Mouse (Mus musculus): ENCODE results near the gene A830005F24Rik. TPM values are rescaled to one million over a fixed set of nuclear protein-coding genes. Genes with fewer than 3 reads are reported as not detected.

Gene A830005F24Rik
- total and polyA plus RNA-seq, 3 experiments: 1.8 to 2.8 (median 2.7) TPM

DNA sequence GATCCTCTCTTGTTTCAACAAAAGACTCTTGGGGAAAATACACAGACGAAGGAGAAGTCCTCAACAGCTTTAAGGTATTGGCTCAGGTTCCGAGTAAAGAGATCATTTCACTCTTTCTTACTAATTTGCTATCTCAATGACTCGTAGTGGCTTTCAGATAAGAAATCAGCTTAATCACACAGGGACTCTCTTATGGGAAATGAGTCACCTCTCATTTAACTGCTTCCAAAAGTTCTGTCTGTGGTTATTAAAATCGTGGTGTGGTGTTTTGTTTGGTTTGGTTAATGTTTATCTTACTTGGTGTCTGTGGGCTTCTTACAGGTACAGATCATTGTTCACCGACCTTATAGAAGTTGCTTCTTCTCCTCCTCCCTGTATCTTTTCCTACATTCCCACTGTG lies 10.9 kb upstream of the A830005F24Rik start:
- dilution Hi-C loops (cut with MboI; ENCODE audit: extremely low pct_ligation_motif_present, extremely low pct_unique_long_range_greater_than_20kb, low sequenced_read_pairs): no loop called here

DNA sequence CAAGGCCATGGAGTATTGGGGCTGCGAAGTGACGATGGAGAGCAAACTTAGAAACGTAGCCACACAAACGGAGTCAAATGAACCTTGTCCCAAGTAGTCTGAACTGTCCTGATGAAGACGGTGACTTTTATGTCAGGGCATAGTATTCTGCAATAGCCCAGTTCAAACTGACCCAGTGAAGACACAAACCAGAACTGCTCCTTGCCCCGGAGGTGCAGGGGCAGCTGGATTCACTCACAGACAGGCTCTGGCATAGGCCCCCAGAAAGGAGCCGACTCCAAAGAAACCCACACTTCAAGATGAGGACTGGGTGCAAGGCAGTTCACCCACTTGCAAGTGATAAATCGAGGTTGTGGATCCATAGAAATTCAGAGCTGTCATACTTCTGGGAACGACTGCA lies 4.7 kb upstream of the A830005F24Rik start:
- no peaks in the 10 kb centered on the region for H3K79me2 ChIP-seq (replicated peaks; ENCODE audit: control insufficient read depth, extremely low read depth, insufficient read depth, poor library complexity, severe bottlenecking)
- H3K4me1 ChIP-seq (ENCODE audit: control insufficient read depth in 1 of 2, insufficient read depth in 2 of 2): peaks cover 0 to 11% of the 10 kb centered on the region in 2 experiments; a peak in 2 of 4 replicates
- no peak overlapping the region for H3K4me3 ChIP-seq (replicated peaks in 1 of 3; ENCODE audit: low read depth in 2 of 3, low read length in 2 of 3, poor library complexity in 1 of 3)
- TF ChIP-seq USF2 (conservative IDR thresholded peaks at IDR 0.05; ENCODE audit: low read depth, low read length): no peak
- TF ChIP-seq RAD21 (IDR thresholded peaks at IDR 0.05; ENCODE audit: low read depth, low read length): no peak
- no peak for TF ChIP-seq HCFC1 (IDR thresholded peaks at IDR 0.05; ENCODE audit: low read depth, low read length)
- TF ChIP-seq UBTF (IDR thresholded peaks at IDR 0.05; ENCODE audit: low read depth, low read length): no peak
- TF ChIP-seq IRF4 (IDR thresholded peaks at IDR 0.05; ENCODE audit: low read depth, low read length): no peak
- TF ChIP-seq EP300 (IDR thresholded peaks at IDR 0.05; ENCODE audit: low read length): no peak
- TF ChIP-seq CHD1 (IDR thresholded peaks at IDR 0.05; ENCODE audit: low read depth, low read length): no peak
- TF ChIP-seq JUND (conservative IDR thresholded peaks at IDR 0.05; ENCODE audit: low read depth, low read length): no peak
- TF ChIP-seq ZNF384 (IDR thresholded peaks at IDR 0.05; ENCODE audit: low read depth, low read length): no peak
- no peak for TF ChIP-seq SMC3 (IDR thresholded peaks at IDR 0.05; ENCODE audit: low read depth, low read length)
- TF ChIP-seq ZMIZ1 (IDR thresholded peaks at IDR 0.05; ENCODE audit: low read depth, low read length): no peak
- TF ChIP-seq SIN3A (IDR thresholded peaks at IDR 0.05; ENCODE audit: low read length): no peak
- no peak for TF ChIP-seq CTCF (conservative IDR thresholded peaks at IDR 0.05 in 1 of 2, IDR thresholded peaks at IDR 0.05 in 1 of 2; ENCODE audit: low read depth in 2 of 2, low read length in 2 of 2)
- TF ChIP-seq MAX (IDR thresholded peaks at IDR 0.05; ENCODE audit: low read length): no peak
- TF ChIP-seq BHLHE40 (IDR thresholded peaks at IDR 0.05; ENCODE audit: low read depth, low read length): no peak
- TF ChIP-seq TCF12 (IDR thresholded peaks at IDR 0.05; ENCODE audit: low read depth, low read length): no peak
- no peak for TF ChIP-seq USF1 (IDR thresholded peaks at IDR 0.05; ENCODE audit: low read depth, low read length)
- TF ChIP-seq ZKSCAN1 (IDR thresholded peaks at IDR 0.05; ENCODE audit: borderline replicate concordance, low read depth, low read length): no peak
- no peak for TF ChIP-seq MEF2A (IDR thresholded peaks at IDR 0.05; ENCODE audit: borderline replicate concordance, low read depth, low read length)
- H3K36me3 ChIP-seq (replicated peaks in 1 of 2; ENCODE audit: control insufficient read depth in 1 of 2, insufficient read depth in 1 of 2, low read length in 1 of 2): peaks cover 14 to 44% of the 10 kb centered on the region in 2 experiments
- DNase-seq (ENCODE audit: extremely low read depth): no peak
- no peaks in the 10 kb centered on the region for H3K27me3 ChIP-seq (replicated peaks)
- H3K9me3 ChIP-seq (replicated peaks; ENCODE audit: low read length): no peaks in the 10 kb centered on the region
- in situ Hi-C loops (cut with MboI; ENCODE audit: low pct_ligation_motif_present, low pct_unique_long_range_greater_than_20kb, low sequenced_read_pairs): no loop called here
- dilution Hi-C loops (cut with MboI; ENCODE audit: extremely low pct_ligation_motif_present, extremely low pct_unique_long_range_greater_than_20kb, low sequenced_read_pairs): no loop called here
- no peak overlapping the region for H3K4me2 ChIP-seq (ENCODE audit: insufficient read depth, low read depth, poor library complexity, severe bottlenecking)
- H3K27ac ChIP-seq (ENCODE audit: insufficient read depth, low read depth): no peak overlapping the region
- H3K9ac ChIP-seq (ENCODE audit: insufficient read depth, low read depth): no peak overlapping the region

More for the DNA sequence above, 10.9 kb upstream of the A830005F24Rik start:
- no peak for DNase-seq (ENCODE audit: extremely low read depth)
- no peak overlapping the region for H3K9ac ChIP-seq (ENCODE audit: insufficient read depth, low read depth)
- no peaks in the 10 kb centered on the region for H3K27me3 ChIP-seq (replicated peaks)
- TF ChIP-seq POLR2A (IDR thresholded peaks at IDR 0.05; ENCODE audit: low read depth, low read length) (no peak), MAX (IDR thresholded peaks at IDR 0.05; ENCODE audit: low read length) (no peak), HCFC1 (IDR thresholded peaks at IDR 0.05; ENCODE audit: low read depth, low read length) (no peak), CTCF (conservative IDR thresholded peaks at IDR 0.05 in 1 of 2, IDR thresholded peaks at IDR 0.05 in 1 of 2; ENCODE audit: low read depth in 2 of 2, low read length in 2 of 2) (no peak), GABPA (IDR thresholded peaks at IDR 0.05; ENCODE audit: insufficient replicate concordance, low read depth, low read length) (no peak), PAX5 (IDR thresholded peaks at IDR 0.05; ENCODE audit: low read length) (no peak)
- H3K9me3 ChIP-seq (replicated peaks; ENCODE audit: low read length): peaks cover 2% of the 10 kb centered on the region
- no peak overlapping the region for H3K4me2 ChIP-seq (ENCODE audit: insufficient read depth, low read depth, poor library complexity, severe bottlenecking)
- H3K36me3 ChIP-seq (replicated peaks in 1 of 2; ENCODE audit: control insufficient read depth in 1 of 2, insufficient read depth in 1 of 2, low read length in 1 of 2): peaks cover 28 to 78% of the 10 kb centered on the region in 2 experiments
- H3K4me3 ChIP-seq (replicated peaks in 1 of 3; ENCODE audit: low read depth in 2 of 3, low read length in 2 of 3, poor library complexity in 1 of 3): no peak overlapping the region
- H3K79me2 ChIP-seq (replicated peaks; ENCODE audit: control insufficient read depth, extremely low read depth, insufficient read depth, poor library complexity, severe bottlenecking): no peaks in the 10 kb centered on the region
- H3K4me1 ChIP-seq (ENCODE audit: control insufficient read depth in 1 of 2, insufficient read depth in 2 of 2): no peaks in the 10 kb centered on the region
- in situ Hi-C loops (cut with MboI; ENCODE audit: low pct_ligation_motif_present, low pct_unique_long_range_greater_than_20kb, low sequenced_read_pairs): no loop called here
- no peak overlapping the region for H3K27ac ChIP-seq (ENCODE audit: insufficient read depth, low read depth)
